In genomic region chr17:64276666-64277065, GRCm38 (mm10) we compare ENCODE assay signal across 22 mouse cellular contexts. TPM values are rescaled to one million over a fixed set of nuclear protein-coding genes. Genes with fewer than 3 reads are reported as not detected.
DNase-seq lines count a peak whose midpoint lies in the region; ATAC-seq and TF ChIP-seq lines count a peak whose summit lies in the region.
"Had no signal": no experiment of that assay in that cellular context is flagged by ENCODE, and none has a peak within 500 bp of the region (broad histone marks: within the 10 kb centered on the region; RNA-seq: fewer than 3 reads in every experiment).

No protein-coding gene starts in this region.

- H3K4me1 ChIP-seq in midbrain, embryonic 11.5 days (ENCODE audit: control insufficient read depth, insufficient read depth, low read length): no peaks in the 10 kb centered on the region
- no peaks in the 10 kb centered on the region for H3K4me1 ChIP-seq in midbrain, embryonic 15.5 days
- H3K4me1 ChIP-seq: embryonic facial prominence, embryonic 13.5 days; embryonic facial prominence, embryonic 15.5 days; forebrain, embryonic 10.5 days; forebrain, embryonic 12.5 days had no signal

- H3K4me3 ChIP-seq in gastrocnemius, adult 2 months: 0 out of 2 replicates have a peak overlapping the region, but pooled peaks have one; percentile 23
- no peak overlapping the region for H3K4me3 ChIP-seq in midbrain, embryonic 11.5 days (ENCODE audit: low read depth, low read length)
- no peak overlapping the region for H3K4me3 ChIP-seq in midbrain, embryonic 15.5 days
- H3K4me3 ChIP-seq: embryonic facial prominence, embryonic 13.5 days; embryonic facial prominence, embryonic 15.5 days; erythroblast, embryonic 14.5 days; forebrain, embryonic 10.5 days; forebrain, embryonic 12.5 days had no signal

- peaks cover 3% of the 10 kb centered on the region; the same call in 1 of the 2 replicates for H3K36me3 ChIP-seq in midbrain, embryonic 11.5 days (ENCODE audit: control insufficient read depth, insufficient read depth, low read length)
- H3K36me3 ChIP-seq in midbrain, embryonic 15.5 days (replicated peaks): 0 out of 2 replicates have a peak, but pooled peaks cover 5% of the 10 kb centered on the region

- H3K9ac ChIP-seq in midbrain, embryonic 11.5 days (ENCODE audit: low read length): no peak overlapping the region
- H3K9ac ChIP-seq in midbrain, embryonic 15.5 days: no peak overlapping the region
- H3K9ac ChIP-seq: embryonic facial prominence, embryonic 13.5 days; embryonic facial prominence, embryonic 15.5 days; forebrain, embryonic 12.5 days had no signal

- 86% methylated on average over 5 of the region's 5 CpGs for WGBS in midbrain, embryonic 11.5 days
- 92% methylated on average over 5 of the region's 5 CpGs for WGBS in midbrain, embryonic 15.5 days

- intact Hi-C loops in gastrocnemius, adult 2 months (cut with DNase I): loop anchor here (5.0 kb wide), 1 partner anchor 56 kb away; the partner anchor contains the start of gene Pja2
- intact Hi-C loops in gastrocnemius, postnatal 36 days (cut with DNase I): no loop called here
- intact Hi-C loops in gastrocnemius, postnatal 14 days (cut with DNase I; ENCODE audit: low total_unique reads): no loop called here

- peak; percentile 54 for DNase-seq in gastrocnemius, adult 2 months
- DNase-seq in gastrocnemius, postnatal 36 days: no peak
- peak; percentile 33 for DNase-seq in gastrocnemius, postnatal 14 days
- no peak for DNase-seq in gastrocnemius, adult 8-10 months (ENCODE audit: low spot score in 2 of 2)
- DNase-seq in midbrain, embryonic 11.5 days (ENCODE audit: low spot score, missing footprints): peak; percentile 59
- DNase-seq: adrenal gland, adult 2 months; adrenal gland, postnatal 10 days; adrenal gland, postnatal 25 days; cerebellum, adult 11 months; cerebellum, adult 18-20 months; cerebellum, adult 8-10 months; cerebellum, adult 9-11 months; cerebellum, postnatal 14 days; cerebellum, postnatal 36 days; embryo, embryonic 11 days had no signal

- H3K27me3 ChIP-seq in midbrain, embryonic 11.5 days (ENCODE audit: control insufficient read depth, insufficient read depth, low read length): no peaks in the 10 kb centered on the region
- no peaks in the 10 kb centered on the region for H3K27me3 ChIP-seq in midbrain, embryonic 15.5 days (replicated peaks)
- H3K27me3 ChIP-seq: embryonic facial prominence, embryonic 13.5 days; embryonic facial prominence, embryonic 15.5 days; forebrain, embryonic 12.5 days had no signal

- no peak for TF ChIP-seq CTCF in gastrocnemius, adult 2 months (IDR thresholded peaks at IDR 0.05)

- H3K27ac ChIP-seq in gastrocnemius, adult 2 months: peak overlapping the region; percentile 52
- H3K27ac ChIP-seq in midbrain, embryonic 11.5 days (ENCODE audit: low read depth, low read length): no peak overlapping the region
- H3K27ac ChIP-seq in midbrain, embryonic 15.5 days: no peak overlapping the region
- H3K27ac ChIP-seq: embryonic facial prominence, embryonic 13.5 days; embryonic facial prominence, embryonic 15.5 days; forebrain, embryonic 10.5 days; forebrain, embryonic 12.5 days had no signal

- no peaks in the 10 kb centered on the region for H3K9me3 ChIP-seq in midbrain, embryonic 11.5 days (ENCODE audit: control insufficient read depth, low read length)
- H3K9me3 ChIP-seq in midbrain, embryonic 15.5 days: no peaks in the 10 kb centered on the region
- H3K9me3 ChIP-seq: embryonic facial prominence, embryonic 13.5 days; embryonic facial prominence, embryonic 15.5 days; forebrain, embryonic 10.5 days; forebrain, embryonic 12.5 days had no signal

- ATAC-seq in midbrain, embryonic 11.5 days (ENCODE audit: low FRiP score): no peak
- no peak for ATAC-seq in midbrain, embryonic 15.5 days (replicated peaks)
- ATAC-seq: forebrain, embryonic 14.5 days had no signal

- H3K4me2 ChIP-seq in midbrain, embryonic 11.5 days: no peak overlapping the region
- no peak overlapping the region for H3K4me2 ChIP-seq in midbrain, embryonic 15.5 days
- H3K4me2 ChIP-seq: embryonic facial prominence, embryonic 13.5 days; embryonic facial prominence, embryonic 15.5 days; forebrain, embryonic 12.5 days had no signal

RNA-seq across cellular contexts. Expression of gene Pja2, which starts 55.0 kb away (rescaled TPM):
- 100 to 1,000 TPM in 1 of 2 experiments, 10 to 100 TPM in 1; 95.4 to 108 TPM for total RNA-seq in gastrocnemius, adult 2 months (2021)
- total RNA-seq in gastrocnemius, postnatal 36 days (2021): 10 to 100 TPM; 85.5 to 88.0 TPM
- 100 to 1,000 TPM in 1 of 2 experiments, 10 to 100 TPM in 1; 89.9 to 106 TPM for total RNA-seq in gastrocnemius, postnatal 14 days (2021)
- total RNA-seq in gastrocnemius, adult 8-10 months (2022): 100 to 1,000 TPM; 104 to 122 (median 111) TPM
- polyA plus RNA-seq in midbrain, embryonic 11.5 days (2014; fragmentation: Nextera tagmentation; extraction: Ambion mirVana): 83.6 and 95.4 TPM in 2 replicates
- polyA plus RNA-seq in midbrain, embryonic 15.5 days (2015; fragmentation: Nextera tagmentation; extraction: Ambion mirVana): 175 and 186 TPM in 2 replicates

Comparison
In these comparisons a context has a peak if more than half of its experiments do, and no peak if none do; other contexts are left out.
1. DNase-seq: peak in gastrocnemius, adult 2 months (single experiment), gastrocnemius, postnatal 14 days (single experiment) and midbrain, embryonic 11.5 days (single experiment); none in gastrocnemius, postnatal 36 days (0 of 2) and gastrocnemius, adult 8-10 months (0 of 2).